Mouse (Mus musculus) cerebellum, adult 2 months (tissue): ENCODE data around the gene Arhgap32. TPM values are rescaled to one million over a fixed set of nuclear protein-coding genes. Genes with fewer than 3 reads are reported as not detected.
"Not testable (repeated sequence)": the region's sequence is repeated elsewhere in the genome, so short reads cannot be mapped to it uniquely, and the experiment has no call there.

Source experiments
- DNase-seq, 2 experiments: peaks; one replicate each; pipeline ENCODE4 v3.0.0; 2021
- H3K27ac ChIP-seq: fragments of 200-500 bp; 2 replicates; pipeline ENCODE4 v1.5.1; 2012; ENCODE audit warnings: low read length, control low read depth, inconsistent platforms; ENCODE audit not compliant: insufficient read depth
- H3K27me3 ChIP-seq: fragments of 200-500 bp; 2 replicates; pipeline ENCODE4 v1.6.1; 2012; ENCODE audit warnings: inconsistent platforms, mild to moderate bottlenecking, low read length, moderate library complexity; ENCODE audit not compliant: control insufficient read depth, insufficient read depth
- H3K4me1 ChIP-seq: fragments of 200-500 bp; 2 replicates; pipeline ENCODE4 v1.6.1; 2011; ENCODE audit warnings: low read length; ENCODE audit not compliant: control insufficient read depth, insufficient read depth
- H3K4me3 ChIP-seq: fragments of 200-500 bp; replicated peaks from 2 replicates; pipeline ENCODE3; 2011; ENCODE audit warnings: mild to moderate bottlenecking, low read depth, low read length, control low read depth; ENCODE audit not compliant: insufficient read depth
- CTCF ChIP-seq: fragments of 200-500 bp; IDR thresholded peaks from 2 replicates; pipeline ENCODE4 v1.5.1; 2011; ENCODE audit warnings: low read depth, mild to moderate bottlenecking, control low read depth, low read length, moderate library complexity, borderline replicate concordance; ENCODE audit not compliant: insufficient read depth
- POLR2A ChIP-seq: fragments of 200-500 bp; IDR thresholded peaks from 2 replicates; pipeline ENCODE4 v1.6.1; 2011; ENCODE audit warnings: low read length, control low read depth, borderline replicate concordance; ENCODE audit not compliant: insufficient read depth
- WGBS: fragments of 180-500 bp; shearing (Covaris S2); methylation state at CpG from one replicate; pipeline ENCODE4 v1.1.7; 2018; 5-methylcytosine and 5-hydroxymethylcytosine counted together
- polyA plus RNA-seq: library from polyadenylated mRNA; depleted of rRNA; stranded (reverse); fragments of >200 nt; gene quantifications from 2 replicates; pipeline ENCODE4 v1.2.3, GENCODE M21; 2012

Gene Arhgap32
- polyA plus RNA-seq, 1 experiment, result 21.5 TPM

DNA sequence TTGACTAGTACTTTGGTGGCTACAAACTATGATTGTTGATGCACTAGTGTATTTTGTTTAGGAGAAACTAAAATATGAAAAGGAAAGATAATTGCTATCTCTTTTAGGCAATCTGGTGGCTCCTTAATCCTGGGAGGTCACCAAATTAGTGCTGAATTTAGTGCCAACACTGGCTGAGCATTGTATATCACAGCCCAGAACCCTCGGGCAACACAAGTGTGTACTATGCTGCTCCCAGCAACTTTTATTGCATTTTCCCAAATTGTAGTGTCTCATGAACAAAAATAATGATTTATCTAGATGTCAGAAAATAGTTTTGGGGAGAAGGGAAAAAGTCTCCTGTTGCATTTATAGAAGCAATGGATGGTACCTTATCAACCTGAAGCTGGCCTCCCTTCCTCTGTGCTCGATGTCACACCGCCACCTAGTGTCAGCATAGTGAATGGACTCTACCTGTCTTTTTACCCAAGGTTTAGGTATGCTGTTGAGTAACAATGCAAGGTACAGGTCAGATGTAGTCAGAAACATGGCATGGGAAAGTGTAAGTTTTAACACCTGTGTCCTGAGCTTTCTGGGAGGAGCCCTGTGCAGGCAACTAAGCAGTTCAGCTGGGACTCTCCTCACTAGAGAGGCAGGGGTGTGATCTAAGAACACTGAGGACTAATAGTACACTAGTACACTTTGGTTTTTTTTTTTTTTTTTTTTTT lies 43.1 kb downstream of the Arhgap32 start:
- TF ChIP-seq POLR2A (no peak), CTCF (peak; percentile 96)
- 14% methylated on average over 3 of the region's 3 CpGs for WGBS
- peak; percentile 50 to 71 for DNase-seq
- H3K27me3 ChIP-seq, result no peaks in the 10 kb centered on the region; the same call in 1 of the 2 replicates
- H3K27ac ChIP-seq, result no peak overlapping the region
- H3K4me3 ChIP-seq, result no peak overlapping the region
- H3K4me1 ChIP-seq, result no peaks in the 10 kb centered on the region

DNA sequence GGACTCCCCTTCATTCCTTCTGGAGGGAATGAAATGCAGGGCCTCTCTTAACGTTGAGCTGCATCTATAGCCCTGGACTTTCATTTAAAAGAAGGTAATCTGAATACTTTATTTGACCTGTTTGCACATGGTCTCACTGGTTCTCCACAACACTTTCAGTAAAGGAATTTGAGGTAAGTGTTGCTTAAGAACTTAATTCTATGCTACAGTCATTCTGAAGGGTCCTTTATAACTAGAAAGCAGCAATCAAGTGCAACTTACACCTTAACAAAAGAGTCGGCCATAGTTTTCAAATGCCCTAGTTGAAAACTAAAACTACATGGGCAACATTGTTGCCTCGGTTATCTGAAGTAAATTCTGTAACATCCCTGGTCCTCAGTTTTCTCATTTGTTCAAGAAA lies 43.8 kb downstream of the Arhgap32 start:
- Histone ChIP-seq H3K27me3 (no peaks in the 10 kb centered on the region; the same call in 1 of the 2 replicates), H3K4me1 (no peaks in the 10 kb centered on the region), H3K27ac (no peak overlapping the region), H3K4me3 (no peak overlapping the region)
- no peak for TF ChIP-seq CTCF
- DNase-seq, result no peak
- WGBS, result 84% methylated on average over 3 of the region's 3 CpGs

DNA sequence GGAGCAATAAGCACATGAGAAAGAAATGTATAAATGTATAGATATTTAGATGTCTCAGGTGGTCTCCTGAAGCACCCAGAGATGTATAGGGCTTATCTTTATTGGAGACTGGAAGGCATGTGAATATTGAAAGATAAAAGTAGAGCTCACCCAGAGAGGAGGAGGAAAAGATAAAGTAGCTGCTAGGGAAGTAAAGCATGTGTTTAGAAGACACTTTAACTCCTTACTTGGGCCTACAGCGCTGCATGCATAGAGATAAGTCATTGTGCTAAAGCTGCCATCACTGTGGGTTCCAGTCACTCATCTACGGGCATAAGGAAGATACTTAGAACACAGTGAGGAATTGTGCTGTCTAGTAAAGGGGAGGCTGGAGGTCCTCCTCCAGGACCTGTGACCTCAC lies 46.9 kb downstream of the Arhgap32 start:
- no peak overlapping the region for H3K27ac ChIP-seq
- no peak for TF ChIP-seq CTCF
- TF ChIP-seq POLR2A, result no peak
- 91% methylated on average over 2 of the region's 2 CpGs for WGBS

DNA sequence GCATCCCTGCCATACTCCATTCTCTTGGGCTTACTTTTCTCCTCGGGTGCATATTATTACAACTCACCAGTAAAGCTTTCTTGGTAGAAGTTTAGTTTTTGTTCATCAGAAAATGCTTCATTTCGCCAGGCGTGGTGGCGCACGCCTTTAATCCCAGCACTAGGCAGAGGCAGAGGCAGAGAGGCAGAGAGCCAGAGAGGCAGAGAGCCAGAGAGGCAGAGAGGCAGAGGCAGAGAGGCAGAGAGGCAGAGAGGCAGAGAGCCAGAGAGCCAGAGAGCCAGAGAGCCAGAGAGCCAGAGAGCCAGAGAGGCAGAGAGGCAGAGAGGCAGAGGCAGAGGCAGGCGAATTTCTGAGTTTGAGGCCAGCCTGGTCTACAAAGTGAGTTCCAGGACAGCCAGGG lies 47.9 kb downstream of the Arhgap32 start:
- DNase-seq, H3K27ac ChIP-seq, H3K4me1 ChIP-seq, H3K27me3 ChIP-seq, H3K4me3 ChIP-seq: not testable (repeated sequence)
- WGBS, result 29% methylated on average over 6 of the region's 6 CpGs

More for the DNA sequence above, 46.9 kb downstream of the Arhgap32 start:
- no peaks in the 10 kb centered on the region; the same call in 1 of the 2 replicates for H3K27me3 ChIP-seq
- no peak overlapping the region for H3K4me3 ChIP-seq
- no peaks in the 10 kb centered on the region for H3K4me1 ChIP-seq
- no peak for DNase-seq

DNA sequence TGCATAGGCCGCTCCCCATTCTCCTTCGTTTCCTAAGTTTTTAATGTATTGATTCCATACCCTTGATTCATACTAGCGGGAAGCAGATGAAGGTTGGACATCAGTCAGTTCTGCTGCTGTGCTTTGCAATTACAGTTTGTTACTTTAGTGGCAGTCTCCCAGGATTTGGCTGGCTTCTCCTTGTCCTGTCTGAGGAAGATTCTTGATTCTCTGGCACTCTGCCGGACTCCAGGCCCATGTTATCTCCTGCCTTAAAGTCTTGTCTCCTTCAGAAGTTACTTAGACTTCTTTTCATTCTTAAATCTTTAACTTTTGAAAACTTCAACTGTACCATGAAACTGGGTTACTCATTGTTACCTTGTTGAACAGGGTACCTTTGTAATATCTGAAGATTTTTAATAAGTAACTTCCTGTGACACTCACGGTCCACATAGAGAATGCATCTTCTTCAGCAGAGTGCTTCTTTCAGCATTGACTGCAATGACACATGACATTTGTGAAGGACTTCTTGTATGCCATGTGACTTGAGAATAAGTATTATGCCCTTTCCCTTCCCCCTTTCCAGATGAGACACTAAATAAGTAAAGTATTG lies 52.7 kb downstream of the Arhgap32 start:
- TF ChIP-seq POLR2A (no peak), CTCF (no peak)
- no peak for DNase-seq
- Histone ChIP-seq H3K27ac (no peak overlapping the region), H3K4me3 (no peak overlapping the region), H3K4me1 (no peaks in the 10 kb centered on the region), H3K27me3 (no peaks in the 10 kb centered on the region)
- 79% methylated on average over 5 of the region's 5 CpGs for WGBS

DNA sequence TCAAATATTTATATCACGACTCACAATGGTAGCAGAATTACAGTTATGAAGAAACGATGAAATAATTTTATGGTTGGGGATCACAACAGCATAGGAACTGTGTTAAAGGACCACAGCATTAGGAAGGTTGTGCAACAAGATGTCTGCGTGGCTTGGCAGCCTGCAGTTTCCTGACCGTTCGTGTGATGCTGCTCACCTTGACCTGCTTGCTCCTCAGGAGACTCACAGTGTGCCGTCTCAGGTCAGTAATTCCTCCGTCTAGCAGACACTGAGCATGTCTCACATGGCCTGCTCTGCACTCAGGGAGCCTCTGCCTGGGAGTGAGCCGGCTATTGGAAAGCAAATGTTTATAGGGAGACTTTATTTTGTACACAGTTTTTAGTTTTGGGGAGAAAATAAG lies 54.8 kb downstream of the Arhgap32 start:
- H3K27ac ChIP-seq, result no peak overlapping the region
- 91% methylated on average over 8 of the region's 8 CpGs for WGBS
- no peak for DNase-seq
- H3K27me3 ChIP-seq, result no peaks in the 10 kb centered on the region
- H3K4me1 ChIP-seq, result no peaks in the 10 kb centered on the region
- H3K4me3 ChIP-seq, result no peak overlapping the region
- no peak for TF ChIP-seq POLR2A
- no peak for TF ChIP-seq CTCF

DNA sequence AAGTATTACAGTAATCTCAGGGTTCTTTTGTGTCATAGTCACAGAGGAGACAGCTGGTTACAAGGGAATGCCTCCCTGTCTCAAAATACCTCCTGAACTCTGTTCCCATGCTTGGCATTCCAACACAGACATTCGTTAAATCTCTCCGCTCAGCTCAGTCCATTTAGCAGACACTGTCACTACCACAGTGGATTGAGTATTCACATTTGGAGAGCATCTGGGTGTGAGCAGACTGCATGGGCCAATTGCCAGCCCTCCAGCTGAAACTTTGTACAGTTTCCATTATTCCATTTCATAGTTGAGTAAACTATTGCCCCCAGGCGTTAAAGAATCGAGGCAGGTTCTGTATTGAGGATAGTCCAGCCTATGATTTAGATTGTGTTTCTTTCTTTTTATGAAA lies 60.7 kb downstream of the Arhgap32 start:
- H3K4me3 ChIP-seq, result no peak overlapping the region
- no peaks in the 10 kb centered on the region for H3K4me1 ChIP-seq
- H3K27me3 ChIP-seq, result no peaks in the 10 kb centered on the region
- no peak overlapping the region for H3K27ac ChIP-seq
- DNase-seq, result no peak
- WGBS, result 36% methylated on average over 4 of the region's 4 CpGs
- TF ChIP-seq CTCF (no peak), POLR2A (no peak)

DNA sequence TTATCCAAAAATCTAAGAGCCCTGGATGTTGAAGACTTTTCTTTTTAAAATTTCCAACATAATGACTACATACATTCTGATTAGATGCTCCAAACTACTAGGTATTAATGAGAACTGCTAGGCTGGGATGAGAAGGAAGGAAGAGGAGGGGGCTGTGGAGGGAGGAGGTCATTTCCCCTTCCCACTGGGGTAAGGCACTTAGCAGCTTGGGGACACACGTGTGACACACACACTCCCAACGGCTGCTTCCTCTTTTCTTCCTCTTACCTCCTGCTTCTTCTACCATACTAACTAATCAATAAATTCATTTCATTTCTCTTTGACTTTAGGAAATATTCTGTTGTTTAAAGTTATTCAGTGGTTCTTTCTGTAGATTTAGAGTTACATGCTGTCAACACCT lies 65.2 kb downstream of the Arhgap32 start:
- H3K27ac ChIP-seq, result no peak overlapping the region
- no peak for TF ChIP-seq POLR2A
- no peak for TF ChIP-seq CTCF
- DNase-seq, result no peak
- WGBS, result 83% methylated on average over 2 of the region's 2 CpGs
- no peaks in the 10 kb centered on the region for H3K4me1 ChIP-seq
- H3K4me3 ChIP-seq, result no peak overlapping the region
- H3K27me3 ChIP-seq, result no peaks in the 10 kb centered on the region
